Mouse (Mus musculus): ENCODE data around the gene Pifo.
"Not testable (repeated sequence)": the region's sequence is repeated elsewhere in the genome, so short reads cannot be mapped to it uniquely, and the experiment has no call there.

- TF ChIP-seq TAL1, GATA1 (IDR thresholded peaks at IDR 0.05; ENCODE audit: low read length): not testable (repeated sequence)
Measured at GRCm38 (mm10) chr3:106003360-106003759, 11.1 kb downstream of the Pifo start.

Measured in erythroblast, embryonic 14.5 days (primary cell).